Comparison of ENCODE assay signal across 8 mouse cellular contexts in genomic region chr10:39173077-39173476, GRCm38 (mm10). TPM values are rescaled to one million over a fixed set of nuclear protein-coding genes. Genes with fewer than 3 reads are reported as not detected.
A peak's percentile ranks its signal among the peaks of the same experiment; 100 is the strongest.
DNase-seq lines count a peak whose midpoint lies in the region; ATAC-seq and TF ChIP-seq lines count a peak whose summit lies in the region.
"Had no signal": no experiment of that assay in that cellular context is flagged by ENCODE, and none has a peak within 500 bp of the region (broad histone marks: within the 10 kb centered on the region; RNA-seq: fewer than 3 reads in every experiment).

No protein-coding gene starts in this region.

- no peaks in the 10 kb centered on the region for H3K79me2 ChIP-seq in C2C12 (ENCODE audit: control insufficient read depth, insufficient read depth)

- no peaks in the 10 kb centered on the region for H3K79me3 ChIP-seq in C2C12 (ENCODE audit: low read depth)

- peak overlapping the region; percentile 49 for H3K4me2 ChIP-seq in heart, embryonic 12.5 days
- peak overlapping the region; percentile 90 for H3K4me2 ChIP-seq in kidney, embryonic 15.5 days

- no peak overlapping the region for H3ac ChIP-seq in C2C12 (ENCODE audit: control insufficient read depth, insufficient read length, low read depth)

- H3K9me3 ChIP-seq in heart, embryonic 12.5 days (replicated peaks), result peaks cover 1% of the 10 kb centered on the region; the same call in 1 of the 2 replicates
- no peaks in the 10 kb centered on the region for H3K9me3 ChIP-seq in kidney, embryonic 15.5 days (replicated peaks)

- H3K27ac ChIP-seq in heart, embryonic 12.5 days (ENCODE audit: poor library complexity, severe bottlenecking), result peak overlapping the region; percentile 11; the same call in 1 of the 2 replicates
- H3K27ac ChIP-seq in kidney, embryonic 15.5 days, result peak overlapping the region; percentile 84

- H3K4me1 ChIP-seq in heart, embryonic 12.5 days (replicated peaks), result peaks cover 8% of the 10 kb centered on the region
- peaks cover 37% of the 10 kb centered on the region for H3K4me1 ChIP-seq in kidney, embryonic 15.5 days

- H3K36me3 ChIP-seq in C2C12 (ENCODE audit: control insufficient read depth, insufficient read depth), result no peaks in the 10 kb centered on the region
- H3K36me3 ChIP-seq in heart, embryonic 12.5 days, result no peaks in the 10 kb centered on the region
- H3K36me3 ChIP-seq in kidney, embryonic 15.5 days, result no peaks in the 10 kb centered on the region

- TF ChIP-seq CTCF in C2C12 (IDR thresholded peaks at IDR 0.05; ENCODE audit: control insufficient read depth, insufficient read depth, insufficient read length), result no peak

- no peak for ATAC-seq in heart, embryonic 12.5 days (ENCODE audit: insufficient number of reproducible peaks, low FRiP score)
- no peak for ATAC-seq in kidney, embryonic 15.5 days (replicated peaks; ENCODE audit: low FRiP score)
- ATAC-seq in megakaryocyte, adult 5-6 weeks (ENCODE audit: poor library complexity, severe bottlenecking), result no peak

- H3K9ac ChIP-seq in heart, embryonic 12.5 days, result no peak overlapping the region
- H3K9ac ChIP-seq in kidney, embryonic 15.5 days, result no peak overlapping the region

- DNase-seq in embryo, embryonic 10 days (ENCODE audit: low spot score), result peak; percentile 57
- peak; percentile 62 for DNase-seq in lung, postnatal 14 days
- DNase-seq in frontal cortex, postnatal 36 days (ENCODE audit: low spot score in 2 of 2), result no peak

- WGBS in heart, embryonic 12.5 days, result 44% methylated on average over 13 of the region's 13 CpGs
- 30% methylated on average over 13 of the region's 13 CpGs for WGBS in kidney, embryonic 15.5 days

- no peaks in the 10 kb centered on the region for H3K27me3 ChIP-seq in C2C12 (ENCODE audit: control insufficient read depth, insufficient read depth, insufficient read length)
- 0 out of 2 replicates have a peak, but pooled peaks cover 3% of the 10 kb centered on the region for H3K27me3 ChIP-seq in heart, embryonic 12.5 days (replicated peaks)
- no peaks in the 10 kb centered on the region for H3K27me3 ChIP-seq in kidney, embryonic 15.5 days

- H3K4me3 ChIP-seq in C2C12 (ENCODE audit: insufficient read depth, poor library complexity, severe bottlenecking), result no peak overlapping the region
- H3K4me3 ChIP-seq in heart, embryonic 12.5 days, result 0 out of 2 replicates have a peak overlapping the region, but pooled peaks have one; percentile 9
- H3K4me3 ChIP-seq in kidney, embryonic 15.5 days (replicated peaks), result peak overlapping the region; percentile 11

TF ChIP-seq in C2C12, 6 proteins besides CTCF, POLR2A, EP300 and RAD21:
- TF ChIP-seq USF1 (IDR thresholded peaks at IDR 0.05; ENCODE audit: low read depth), result peak; percentile 37
- no peak for TF ChIP-seq MYOD1 (IDR thresholded peaks at IDR 0.05; ENCODE audit: control insufficient read depth, insufficient read length, low read depth)
- no peak for TF ChIP-seq MYOG (IDR thresholded peaks at IDR 0.05; ENCODE audit: control insufficient read depth, extremely low read depth, insufficient read length)
- no peak for TF ChIP-seq CEBPB (IDR thresholded peaks at IDR 0.05; ENCODE audit: low read depth)
- no peak for TF ChIP-seq FOSL1 (IDR thresholded peaks at IDR 0.05; ENCODE audit: insufficient read depth, low read length, poor library complexity, severe bottlenecking)
- no peak for TF ChIP-seq MAX (IDR thresholded peaks at IDR 0.05)

RNA-seq across cellular contexts. Expression of gene Ccn6, which starts 9.5 kb away (rescaled TPM):
- polyA plus RNA-seq in C2C12 (2012; fragmentation: generic; extraction: Trizol), result not detected
- not detected in 2 replicates for polyA plus RNA-seq in heart, embryonic 12.5 days (2016; fragmentation: Nextera tagmentation; extraction: Ambion mirVana)
- 0.36 and 0.40 TPM in 2 replicates for polyA plus RNA-seq in kidney, embryonic 15.5 days (2015; fragmentation: Nextera tagmentation; extraction: Ambion mirVana)
- not detected in 2 replicates for total RNA-seq in megakaryocyte, adult 5-6 weeks (2015)
- not detected in 2 replicates for total RNA-seq in megakaryocyte, adult 5-6 weeks (2017)
- polyA plus RNA-seq: large intestine, adult 2 months had no signal

RNA-seq across cellular contexts. Expression of gene Tube1, which starts 39.3 kb away (rescaled TPM):
- 3.3 TPM for polyA plus RNA-seq in C2C12 (2012; fragmentation: generic; extraction: Trizol)
- polyA plus RNA-seq in heart, embryonic 12.5 days (2016; fragmentation: Nextera tagmentation; extraction: Ambion mirVana), result 11.0 and 13.5 TPM in 2 replicates
- polyA plus RNA-seq in kidney, embryonic 15.5 days (2015; fragmentation: Nextera tagmentation; extraction: Ambion mirVana), result 15.6 and 16.2 TPM in 2 replicates
- total RNA-seq in megakaryocyte, adult 5-6 weeks (2015), result 10.5 and 12.4 TPM in 2 replicates
- 9.8 and 13.9 TPM in 2 replicates for total RNA-seq in megakaryocyte, adult 5-6 weeks (2017)

RNA-seq across cellular contexts. Expression of gene Fam229b, which starts 39.4 kb away (rescaled TPM):
- 3.7 TPM for polyA plus RNA-seq in C2C12 (2012; fragmentation: generic; extraction: Trizol)
- polyA plus RNA-seq in heart, embryonic 12.5 days (2016; fragmentation: Nextera tagmentation; extraction: Ambion mirVana), result 7.3 and 10.8 TPM in 2 replicates
- 13.9 and 14.4 TPM in 2 replicates for polyA plus RNA-seq in kidney, embryonic 15.5 days (2015; fragmentation: Nextera tagmentation; extraction: Ambion mirVana)
- 0.57 and 1.9 TPM in 2 replicates for total RNA-seq in megakaryocyte, adult 5-6 weeks (2015)
- total RNA-seq in megakaryocyte, adult 5-6 weeks (2017), result not detected in 2 replicates

Comparison
In these comparisons a context has a peak if more than half of its experiments do, and no peak if none do; other contexts are left out.
1. DNase-seq: peak in embryo, embryonic 10 days (single experiment) and lung, postnatal 14 days (single experiment); none in frontal cortex, postnatal 36 days (0 of 2).